Mouse (Mus musculus) liver, embryonic 11.5 days (tissue): ENCODE data around the gene Mtrr. TPM values are rescaled to one million over a fixed set of nuclear protein-coding genes. Genes with fewer than 3 reads are reported as not detected.

Experiments used
- polyA plus RNA-seq: library from polyadenylated mRNA; unstranded; fragments of >200 nt; fragmentation: Nextera tagmentation; extraction: Ambion mirVana; gene quantifications from 2 replicates; pipeline ENCODE4 v1.2.1, GENCODE M21; 2014

Gene Mtrr
- polyA plus RNA-seq, 1 experiment from 2014 or later, result 32.4 TPM

Other genes starting within 250 kb of the Mtrr start
- 34.9 and 36.5 TPM in 2 replicates for gene Fastkd3, start 85 bp upstream of the Mtrr start, polyA plus RNA-seq
- not detected in 2 replicates for gene 1700001L19Rik, start 15.3 kb upstream of the Mtrr start, polyA plus RNA-seq